Mouse (Mus musculus) ES-Bruce4 (cell line): Measurements from ENCODE around the gene Topors. TPM values are rescaled to one million over a fixed set of nuclear protein-coding genes. Genes with fewer than 3 reads are reported as not detected.

Experiments
- H3K27ac ChIP-seq: 2 replicates; pipeline ENCODE4 v1.5.1; 2012; ENCODE audit warnings: low read length, inconsistent platforms; ENCODE audit not compliant: insufficient read depth
- H3K27me3 ChIP-seq: 2 replicates; pipeline ENCODE4 v1.6.1; 2012; ENCODE audit warnings: mild to moderate bottlenecking, low read length, inconsistent platforms; ENCODE audit not compliant: control insufficient read depth, poor library complexity, insufficient read depth, severe bottlenecking
- H3K36me3 ChIP-seq: 2 replicates; pipeline ENCODE4 v1.6.1; 2012; ENCODE audit warnings: inconsistent platforms, mild to moderate bottlenecking, low read length, moderate library complexity; ENCODE audit not compliant: control insufficient read depth, poor library complexity, insufficient read depth, severe bottlenecking
- H3K4me1 ChIP-seq: one replicate; pipeline ENCODE4 v1.8.1; 2011; ENCODE audit warnings: low read length; ENCODE audit not compliant: control insufficient read depth, insufficient read depth
- H3K4me3 ChIP-seq: 2 replicates; pipeline ENCODE4 v1.5.1; 2011; ENCODE audit warnings: low read depth, mild to moderate bottlenecking, low read length
- H3K9ac ChIP-seq: 2 replicates; pipeline ENCODE4 v1.6.1; 2012; ENCODE audit warnings: low read depth, mild to moderate bottlenecking, inconsistent platforms; ENCODE audit not compliant: poor library complexity, severe bottlenecking
- H3K9me3 ChIP-seq: replicated peaks from 2 replicates; pipeline ENCODE4 v1.6.1; 2012; ENCODE audit warnings: mild to moderate bottlenecking, low read length, inconsistent platforms; ENCODE audit not compliant: control insufficient read depth, poor library complexity, insufficient read depth, severe bottlenecking
- CTCF ChIP-seq: IDR thresholded peaks from one replicate; pipeline ENCODE4 v1.8.1; 2011; ENCODE audit warnings: low read depth, low read length
- EP300 ChIP-seq: IDR thresholded peaks from 2 replicates; pipeline ENCODE4 v1.6.1; 2011; ENCODE audit warnings: low read depth, low read length; ENCODE audit not compliant: insufficient read depth
- POLR2A ChIP-seq: IDR thresholded peaks from one replicate; pipeline ENCODE4 v1.8.1; 2011; ENCODE audit warnings: low read length; ENCODE audit not compliant: insufficient read depth
- polyA plus RNA-seq: library from polyadenylated mRNA; stranded (reverse); fragments of >200 nt; gene quantifications from 2 replicates; pipeline ENCODE4 v1.2.4, GENCODE M21; 2011; ENCODE audit warnings: low read depth; ENCODE audit not compliant: missing spikeins, insufficient read depth, insufficient read length

Gene Topors
- polyA plus RNA-seq, 1 experiment, result 62.2 TPM

- H3K27me3 ChIP-seq, result no peaks in the 10 kb centered on the region
- H3K4me3 ChIP-seq, result no peak overlapping the region
- peaks cover 5% of the 10 kb centered on the region for H3K4me1 ChIP-seq
- TF ChIP-seq EP300 (no peak), POLR2A (no peak), CTCF (no peak)
- H3K27ac ChIP-seq, result 0 out of 2 replicates have a peak overlapping the region, but pooled peaks have one; percentile 32
- no peak overlapping the region for H3K9ac ChIP-seq
- no peaks in the 10 kb centered on the region; the same call in 1 of the 2 replicates for H3K36me3 ChIP-seq
- H3K9me3 ChIP-seq, result no peaks in the 10 kb centered on the region
Observed at GRCm38 (mm10) chr4:40221876-40222585, 47.6 kb downstream of the Topors start.

- Histone ChIP-seq H3K4me1 (peaks cover 5% of the 10 kb centered on the region), H3K27ac (0 out of 2 replicates have a peak overlapping the region, but pooled peaks have one; percentile 32), H3K9me3 (no peaks in the 10 kb centered on the region), H3K9ac (no peak overlapping the region), H3K27me3 (no peaks in the 10 kb centered on the region), H3K4me3 (no peak overlapping the region), H3K36me3 (no peaks in the 10 kb centered on the region; the same call in none of the 2 replicates)
- TF ChIP-seq POLR2A (no peak), EP300 (0 out of 2 replicates have a peak, but pooled peaks have one; percentile 20)
Observed at GRCm38 (mm10) chr4:40221004-40221760, 48.5 kb downstream of the Topors start.

DNA sequence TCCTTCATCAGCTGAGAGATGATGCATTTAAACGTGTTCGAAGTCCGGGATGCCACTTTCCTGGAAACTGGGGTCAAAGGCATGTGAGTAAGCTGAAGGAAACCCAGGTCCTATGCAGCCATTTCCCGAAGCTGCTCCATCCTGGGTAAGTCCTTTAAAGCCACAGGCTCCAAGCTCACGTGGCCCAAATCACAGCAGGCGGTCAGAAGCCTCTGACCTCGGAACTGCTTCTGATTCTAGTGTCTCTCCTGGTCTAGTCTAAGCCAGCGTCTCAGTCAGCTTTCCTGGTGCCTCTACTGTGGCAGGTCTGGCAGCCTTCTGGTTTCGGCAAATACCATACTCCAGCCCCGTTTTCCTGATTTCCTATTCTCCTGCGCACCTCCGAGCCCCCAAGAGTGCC, 49.2 kb downstream of the Topors start:
- Histone ChIP-seq H3K36me3 (peaks cover 3% of the 10 kb centered on the region), H3K27ac (peak overlapping the region; percentile 95), H3K9ac (peak overlapping the region; percentile 47), H3K4me3 (peak overlapping the region; percentile 73), H3K27me3 (no peaks in the 10 kb centered on the region), H3K9me3 (no peaks in the 10 kb centered on the region), H3K4me1 (peaks cover 5% of the 10 kb centered on the region)
- TF ChIP-seq POLR2A (no peak), EP300 (no peak), CTCF (no peak)

DNA sequence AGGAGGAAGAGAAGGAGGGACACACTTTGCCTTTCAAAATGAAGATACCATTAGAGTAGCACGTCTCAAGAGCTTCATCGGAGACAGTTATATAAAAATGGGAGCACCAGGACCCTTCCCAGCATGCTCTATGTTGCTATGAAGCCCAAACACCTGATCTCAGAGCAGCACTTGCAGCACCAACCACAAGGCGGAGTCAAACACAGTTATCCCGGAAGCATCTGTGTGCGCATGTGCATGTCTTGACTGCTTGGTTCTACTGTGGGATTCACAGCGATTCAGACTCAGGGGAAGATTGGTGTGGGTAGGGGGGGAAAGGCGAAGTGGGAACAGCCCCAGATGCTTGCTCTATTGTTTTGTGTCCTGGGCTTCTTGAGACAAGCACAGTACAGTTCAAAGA, 51.3 kb downstream of the Topors start:
- Histone ChIP-seq H3K4me3 (no peak overlapping the region), H3K9me3 (no peaks in the 10 kb centered on the region), H3K27ac (peak overlapping the region; percentile 85), H3K9ac (no peak overlapping the region), H3K36me3 (peaks cover 6% of the 10 kb centered on the region), H3K4me1 (peaks cover 5% of the 10 kb centered on the region), H3K27me3 (no peaks in the 10 kb centered on the region)
- TF ChIP-seq CTCF (peak; percentile 61), EP300 (no peak), POLR2A (peak; percentile 39)

- H3K27me3 ChIP-seq, result no peaks in the 10 kb centered on the region
- H3K9ac ChIP-seq, result no peak overlapping the region
- no peaks in the 10 kb centered on the region for H3K9me3 ChIP-seq
- H3K4me1 ChIP-seq, result peaks cover 5% of the 10 kb centered on the region
- H3K27ac ChIP-seq, result peak overlapping the region; percentile 40
- H3K4me3 ChIP-seq, result peak overlapping the region; percentile 12; the same call in 1 of the 2 replicates
- peaks cover 6% of the 10 kb centered on the region for H3K36me3 ChIP-seq
- TF ChIP-seq POLR2A (no peak), EP300 (no peak), CTCF (peak; percentile 74)
Observed at GRCm38 (mm10) chr4:40217910-40218309, 51.7 kb downstream of the Topors start.
